Mouse (Mus musculus) megakaryocyte, embryonic 14.5 days (primary cell): ENCODE measurements around the gene 6820408C15Rik.

Source experiments
- FLI1 ChIP-seq: IDR thresholded peaks from 2 replicates; pipeline ENCODE4 v1.6.1; 2012; ENCODE audit warnings: low read length, inconsistent platforms, mixed read lengths
- GATA1 ChIP-seq: IDR thresholded peaks from 3 replicates; pipeline ENCODE4 v1.6.1; 2012; ENCODE audit warnings: mixed read lengths, low read length, inconsistent platforms, borderline replicate concordance

DNA sequence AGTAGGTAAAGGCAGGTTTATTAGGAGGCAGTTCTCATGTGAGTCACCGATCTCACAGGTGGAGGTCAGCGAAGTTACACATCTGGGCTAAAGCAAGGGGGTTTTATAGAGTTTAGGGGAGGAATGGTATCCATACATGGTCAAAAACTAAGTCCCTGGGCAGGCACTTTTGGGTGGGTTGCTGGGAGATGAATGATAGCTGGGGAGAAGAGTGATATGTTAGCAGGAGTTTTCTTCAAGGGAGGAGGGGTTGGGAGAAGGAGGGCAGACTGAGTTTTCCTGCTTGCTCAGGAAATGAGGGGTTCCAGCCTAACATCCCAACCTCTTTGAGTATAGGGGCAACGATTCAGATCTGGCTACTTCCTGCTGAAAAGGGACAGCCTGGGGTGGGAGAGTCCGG lies at the start of gene 6820408C15Rik:
- no peak for TF ChIP-seq GATA1
- no peak for TF ChIP-seq FLI1
